Mouse (Mus musculus): ENCODE measurements around the gene Hist2h2ab. TPM values are rescaled to one million over a fixed set of nuclear protein-coding genes. Genes with fewer than 3 reads are reported as not detected.

The Hist2h2ab gene
- polyA plus RNA-seq, 1 experiment from 2014 or later, result 1.7 TPM

DNA sequence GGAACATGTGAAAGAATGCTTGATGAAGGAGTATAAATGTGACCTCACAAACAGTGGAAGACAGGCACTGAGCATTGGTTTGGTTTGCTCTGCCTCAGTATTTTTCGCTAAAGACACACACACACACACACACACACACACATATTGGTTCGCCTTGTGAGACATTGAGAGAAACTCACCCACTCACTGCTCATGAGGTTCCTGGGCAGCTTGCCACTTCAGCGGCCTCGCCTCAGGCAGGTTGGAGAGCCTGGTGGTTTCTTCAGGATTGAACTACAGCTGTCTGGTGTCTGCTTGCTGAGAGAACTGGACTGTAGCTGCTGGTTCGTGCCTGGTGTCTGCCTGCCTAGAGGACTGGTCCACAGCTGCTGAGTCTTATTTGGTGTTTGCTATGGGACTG lies 40.6 kb downstream of the Hist2h2ab start:
- ATAC-seq, result no peak
- Histone ChIP-seq H3K9ac (ENCODE audit: low read length) (no peak overlapping the region), H3K9me3 (replicated peaks; ENCODE audit: control insufficient read depth, low read length) (no peaks in the 10 kb centered on the region), H3K27ac (ENCODE audit: low read depth, low read length) (no peak overlapping the region), H3K4me1 (ENCODE audit: control insufficient read depth, insufficient read depth, low read length) (peaks cover 18% of the 10 kb centered on the region), H3K36me3 (ENCODE audit: control insufficient read depth, insufficient read depth, low read length) (no peaks in the 10 kb centered on the region), H3K4me2 (ENCODE audit: low read length) (no peak overlapping the region), H3K27me3 (replicated peaks; ENCODE audit: control insufficient read depth, insufficient read depth, low read length) (no peaks in the 10 kb centered on the region), H3K4me3 (ENCODE audit: low read depth, low read length) (no peak overlapping the region)
- DNase-seq (ENCODE audit: low spot score), result no peak
- WGBS, result 90% methylated on average over 5 of the region's 5 CpGs

DNA sequence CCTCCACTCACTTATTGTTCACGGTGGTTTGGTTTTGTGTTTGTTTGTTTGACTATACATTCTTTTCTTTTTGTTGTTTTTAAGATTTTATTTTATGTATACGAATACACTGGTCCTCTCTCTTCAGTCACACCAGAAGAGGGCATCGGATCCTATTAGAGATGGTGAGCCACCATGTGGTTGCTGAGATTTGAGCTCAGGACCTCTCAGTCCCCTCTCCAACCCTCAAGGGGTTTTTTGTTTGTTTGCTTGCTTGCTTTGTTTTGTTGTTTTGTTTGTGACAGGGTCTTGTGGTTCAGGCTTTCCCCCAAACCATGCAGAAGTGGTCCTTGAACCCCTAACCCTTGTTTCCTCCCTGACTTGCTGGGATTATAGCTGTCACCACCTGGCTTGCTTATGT lies 42.0 kb downstream of the Hist2h2ab start:
- Histone ChIP-seq H3K9ac (ENCODE audit: low read length) (peak overlapping the region; percentile 86), H3K4me3 (ENCODE audit: low read depth, low read length) (peak overlapping the region; percentile 55; the same call in 1 of the 2 replicates), H3K27ac (ENCODE audit: low read depth, low read length) (peak overlapping the region; percentile 98), H3K36me3 (ENCODE audit: control insufficient read depth, insufficient read depth, low read length) (no peaks in the 10 kb centered on the region), H3K9me3 (replicated peaks; ENCODE audit: control insufficient read depth, low read length) (no peaks in the 10 kb centered on the region), H3K27me3 (replicated peaks; ENCODE audit: control insufficient read depth, insufficient read depth, low read length) (no peaks in the 10 kb centered on the region), H3K4me2 (ENCODE audit: low read length) (peak overlapping the region; percentile 84), H3K4me1 (ENCODE audit: control insufficient read depth, insufficient read depth, low read length) (peaks cover 18% of the 10 kb centered on the region)
- no peak for DNase-seq (ENCODE audit: low spot score)
- ATAC-seq, result no peak
- 64% methylated on average over 3 of the region's 3 CpGs for WGBS

GRCm38 (mm10) chr3:96262216-96262875 lies 42.7 kb downstream of the Hist2h2ab start:
- Histone ChIP-seq H3K36me3 (ENCODE audit: control insufficient read depth, insufficient read depth, low read length) (no peaks in the 10 kb centered on the region), H3K9me3 (replicated peaks; ENCODE audit: control insufficient read depth, low read length) (no peaks in the 10 kb centered on the region), H3K27ac (ENCODE audit: low read depth, low read length) (peak overlapping the region; percentile 98), H3K27me3 (replicated peaks; ENCODE audit: control insufficient read depth, insufficient read depth, low read length) (no peaks in the 10 kb centered on the region), H3K4me3 (ENCODE audit: low read depth, low read length) (peak overlapping the region; percentile 55), H3K4me2 (ENCODE audit: low read length) (peak overlapping the region; percentile 84), H3K9ac (ENCODE audit: low read length) (peak overlapping the region; percentile 86), H3K4me1 (ENCODE audit: control insufficient read depth, insufficient read depth, low read length) (peaks cover 18% of the 10 kb centered on the region)
- DNase-seq (ENCODE audit: low spot score) (peak; percentile 88), ATAC-seq (peak; percentile 62)
- WGBS, result under 1% methylated on average over 19 of the region's 19 CpGs

GRCm38 (mm10) chr3:96262979-96263550 lies 43.4 kb downstream of the Hist2h2ab start, which contains the start of gene Hist2h4:
TSS of gene Hist2h4 (minus strand) at chr3:96263311.
- Histone ChIP-seq H3K27me3 (replicated peaks; ENCODE audit: control insufficient read depth, insufficient read depth, low read length) (no peaks in the 10 kb centered on the region), H3K4me1 (ENCODE audit: control insufficient read depth, insufficient read depth, low read length) (peaks cover 18% of the 10 kb centered on the region), H3K9ac (ENCODE audit: low read length) (peak within 1 kb of the TSS; percentile 86), H3K4me3 (ENCODE audit: low read depth, low read length) (peak within 1 kb of the TSS; percentile 55), H3K9me3 (replicated peaks; ENCODE audit: control insufficient read depth, low read length) (no peaks in the 10 kb centered on the region), H3K36me3 (ENCODE audit: control insufficient read depth, insufficient read depth, low read length) (no peaks in the 10 kb centered on the region), H3K4me2 (ENCODE audit: low read length) (peak within 1 kb of the TSS; percentile 84), H3K27ac (ENCODE audit: low read depth, low read length) (peak within 1 kb of the TSS; percentile 98)
- ATAC-seq, result peak; percentile 93
- peak; percentile 98 for DNase-seq (ENCODE audit: low spot score)
- 0% methylated on average over 40 of the region's 40 CpGs for WGBS

DNA sequence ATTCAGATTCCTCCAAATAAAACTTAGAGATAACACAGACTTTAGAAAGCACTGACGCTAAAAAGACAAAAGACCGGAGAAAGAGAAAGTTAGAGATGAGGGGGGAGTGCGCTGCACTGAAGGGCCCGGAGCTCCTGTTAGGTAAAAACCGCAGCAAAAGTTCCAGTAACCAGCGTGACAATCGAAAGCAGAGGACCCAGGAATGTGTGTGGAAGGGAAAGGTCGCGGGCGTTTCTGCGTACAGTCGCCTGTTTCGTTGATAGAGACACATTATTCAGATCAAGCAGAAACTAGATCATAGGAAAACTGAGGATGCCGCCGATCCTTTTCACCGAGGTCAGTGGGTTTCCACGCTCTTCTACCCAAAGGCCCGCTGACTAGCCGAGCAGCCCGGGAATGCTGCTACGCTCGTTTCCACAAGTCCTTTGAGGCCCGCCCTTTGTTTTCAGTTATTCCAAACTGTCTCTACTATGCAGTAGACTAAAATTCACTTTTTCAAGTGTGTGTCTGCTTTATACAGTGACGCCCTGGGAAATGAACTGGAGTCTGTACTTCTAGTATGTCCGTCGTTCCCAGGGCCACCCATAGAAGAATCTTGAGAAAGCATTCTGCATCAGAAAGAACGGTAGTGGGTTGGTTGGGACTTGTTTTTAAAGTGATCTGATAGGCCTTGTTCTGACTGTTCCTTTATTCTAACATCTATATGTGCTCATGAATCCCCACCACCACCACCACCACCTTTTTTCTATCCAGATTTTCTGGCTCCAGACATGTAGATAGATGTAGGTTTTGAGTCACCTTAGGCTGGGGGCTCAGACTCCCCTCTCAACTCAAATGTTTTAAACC lies 44.1 kb downstream of the Hist2h2ab start:
- H3K9ac ChIP-seq (ENCODE audit: low read length), result peak overlapping the region; percentile 72
- no peaks in the 10 kb centered on the region for H3K36me3 ChIP-seq (ENCODE audit: control insufficient read depth, insufficient read depth, low read length)
- H3K27ac ChIP-seq (ENCODE audit: low read depth, low read length), result peak overlapping the region; percentile 98
- no peak for DNase-seq (ENCODE audit: low spot score)
- peak overlapping the region; percentile 55 for H3K4me3 ChIP-seq (ENCODE audit: low read depth, low read length)
- H3K27me3 ChIP-seq (replicated peaks; ENCODE audit: control insufficient read depth, insufficient read depth, low read length), result no peaks in the 10 kb centered on the region
- peaks cover 18% of the 10 kb centered on the region for H3K4me1 ChIP-seq (ENCODE audit: control insufficient read depth, insufficient read depth, low read length)
- no peaks in the 10 kb centered on the region for H3K9me3 ChIP-seq (replicated peaks; ENCODE audit: control insufficient read depth, low read length)
- WGBS, result 7% methylated on average over 27 of the region's 27 CpGs
- peak overlapping the region; percentile 84 for H3K4me2 ChIP-seq (ENCODE audit: low read length)
- ATAC-seq, result peak; percentile 43

- no peak for DNase-seq (ENCODE audit: low spot score)
- H3K9ac ChIP-seq (ENCODE audit: low read length), result peak overlapping the region; percentile 72
- peak overlapping the region; percentile 84 for H3K4me2 ChIP-seq (ENCODE audit: low read length)
- 74% methylated on average over 7 of the region's 7 CpGs for WGBS
- no peaks in the 10 kb centered on the region for H3K9me3 ChIP-seq (replicated peaks; ENCODE audit: control insufficient read depth, low read length)
- peak overlapping the region; percentile 98; the same call in 1 of the 2 replicates for H3K27ac ChIP-seq (ENCODE audit: low read depth, low read length)
- no peak for ATAC-seq
- no peaks in the 10 kb centered on the region for H3K27me3 ChIP-seq (replicated peaks; ENCODE audit: control insufficient read depth, insufficient read depth, low read length)
- H3K4me1 ChIP-seq (ENCODE audit: control insufficient read depth, insufficient read depth, low read length), result peaks cover 18% of the 10 kb centered on the region
- H3K4me3 ChIP-seq (ENCODE audit: low read depth, low read length), result 0 out of 2 replicates have a peak overlapping the region, but pooled peaks have one; percentile 55
- H3K36me3 ChIP-seq (ENCODE audit: control insufficient read depth, insufficient read depth, low read length), result no peaks in the 10 kb centered on the region
These were observed 44.8 kb downstream of the Hist2h2ab start for GRCm38 (mm10) chr3:96264404-96264949.

DNA sequence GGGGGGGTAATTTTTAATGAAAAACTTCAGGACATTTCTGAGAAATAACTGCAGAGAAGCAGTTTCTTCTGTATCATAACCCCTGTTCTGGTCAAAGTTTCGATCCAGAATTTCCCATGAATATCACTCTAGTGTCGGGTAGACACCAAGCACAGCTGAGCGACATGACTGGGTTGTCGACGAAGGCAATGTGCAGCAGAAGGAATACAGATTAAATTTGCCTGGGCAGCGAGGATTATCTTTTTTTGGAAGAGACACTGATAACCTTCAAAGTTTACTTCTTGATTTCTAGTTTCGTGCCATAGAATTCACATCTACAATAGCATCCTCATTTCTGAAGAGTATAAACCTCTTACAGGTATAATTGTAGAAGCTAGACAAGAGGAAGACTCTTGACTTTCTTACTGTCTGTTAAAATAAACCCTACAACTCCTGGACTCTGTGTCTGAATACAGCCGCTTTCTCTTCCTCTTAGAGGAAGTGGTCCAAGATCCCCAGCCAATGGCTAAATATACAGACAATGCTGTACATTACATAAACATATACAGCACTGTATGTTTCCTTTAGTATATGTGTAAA lies 46.6 kb downstream of the Hist2h2ab start:
- Histone ChIP-seq H3K4me3 (ENCODE audit: low read depth, low read length) (no peak overlapping the region), H3K4me1 (ENCODE audit: control insufficient read depth, insufficient read depth, low read length) (peaks cover 18% of the 10 kb centered on the region), H3K4me2 (ENCODE audit: low read length) (no peak overlapping the region), H3K36me3 (ENCODE audit: control insufficient read depth, insufficient read depth, low read length) (no peaks in the 10 kb centered on the region), H3K27ac (ENCODE audit: low read depth, low read length) (no peak overlapping the region), H3K9me3 (replicated peaks; ENCODE audit: control insufficient read depth, low read length) (no peaks in the 10 kb centered on the region), H3K27me3 (replicated peaks; ENCODE audit: control insufficient read depth, insufficient read depth, low read length) (no peaks in the 10 kb centered on the region), H3K9ac (ENCODE audit: low read length) (no peak overlapping the region)
- DNase-seq (ENCODE audit: low spot score) (no peak), ATAC-seq (no peak)
- 92% methylated on average over 8 of the region's 8 CpGs for WGBS

DNA sequence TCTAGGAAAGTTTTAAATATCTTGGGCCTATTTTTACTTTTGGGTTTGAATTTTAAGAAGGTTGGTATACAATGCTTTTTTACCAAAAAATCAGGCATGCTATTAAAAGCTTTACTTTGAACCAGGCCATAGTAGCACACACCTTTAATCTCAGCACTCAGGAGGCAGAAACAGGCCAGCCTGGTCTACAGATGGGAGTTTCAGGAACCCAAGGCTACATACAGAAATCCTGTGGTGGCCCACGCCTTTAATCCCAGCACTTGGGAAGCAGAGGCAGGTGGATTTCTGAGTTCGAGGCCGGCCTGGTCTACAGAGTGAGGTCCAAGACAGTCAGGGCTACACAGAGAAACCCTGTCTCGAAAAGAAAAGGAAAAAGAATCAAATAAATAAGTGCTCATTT lies 47.9 kb downstream of the Hist2h2ab start:
- Histone ChIP-seq H3K27ac (ENCODE audit: low read depth, low read length) (peak overlapping the region; percentile 83), H3K4me1 (ENCODE audit: control insufficient read depth, insufficient read depth, low read length) (peaks cover 12% of the 10 kb centered on the region), H3K36me3 (ENCODE audit: control insufficient read depth, insufficient read depth, low read length) (no peaks in the 10 kb centered on the region), H3K27me3 (replicated peaks; ENCODE audit: control insufficient read depth, insufficient read depth, low read length) (no peaks in the 10 kb centered on the region), H3K9ac (ENCODE audit: low read length) (peak overlapping the region; percentile 18; the same call in 1 of the 2 replicates), H3K9me3 (replicated peaks; ENCODE audit: control insufficient read depth, low read length) (no peaks in the 10 kb centered on the region), H3K4me3 (ENCODE audit: low read depth, low read length) (no peak overlapping the region), H3K4me2 (ENCODE audit: low read length) (peak overlapping the region; percentile 56)
- DNase-seq (ENCODE audit: low spot score), result no peak
- ATAC-seq, result no peak
- WGBS, result 77% methylated on average over 4 of the region's 4 CpGs
